Mouse (Mus musculus): Measurements from ENCODE around the gene 4930432M17Rik.

Gene 4930432M17Rik

GRCm38 (mm10) chr3:121672135-121672790 is 1.7 kb downstream of the 4930432M17Rik start:
- no peak for DNase-seq (ENCODE audit: low read depth in 2 of 2, low spot score in 2 of 2)

DNA sequence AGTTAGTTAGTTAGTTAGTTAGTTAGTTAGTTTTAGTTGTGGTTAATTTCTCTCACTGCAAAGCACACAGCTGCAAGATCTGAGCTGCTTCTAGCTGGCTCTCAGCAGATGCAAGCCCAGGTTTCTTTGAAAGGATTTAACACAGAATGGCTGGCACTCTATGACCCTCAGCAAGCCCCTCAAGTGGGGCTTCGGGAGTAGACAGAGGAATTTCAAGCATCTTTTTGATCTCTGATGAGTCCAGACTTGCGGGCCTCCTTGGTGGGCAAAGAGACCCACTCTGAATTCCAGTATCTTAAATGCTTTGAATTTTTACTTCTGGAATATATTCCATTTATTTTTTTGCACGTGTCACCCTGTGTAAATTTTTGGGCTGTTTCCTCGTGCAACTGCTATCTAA is 8.4 kb downstream of the 4930432M17Rik start:
- DNase-seq (ENCODE audit: low read depth in 2 of 2, low spot score in 2 of 2): no peak

DNA sequence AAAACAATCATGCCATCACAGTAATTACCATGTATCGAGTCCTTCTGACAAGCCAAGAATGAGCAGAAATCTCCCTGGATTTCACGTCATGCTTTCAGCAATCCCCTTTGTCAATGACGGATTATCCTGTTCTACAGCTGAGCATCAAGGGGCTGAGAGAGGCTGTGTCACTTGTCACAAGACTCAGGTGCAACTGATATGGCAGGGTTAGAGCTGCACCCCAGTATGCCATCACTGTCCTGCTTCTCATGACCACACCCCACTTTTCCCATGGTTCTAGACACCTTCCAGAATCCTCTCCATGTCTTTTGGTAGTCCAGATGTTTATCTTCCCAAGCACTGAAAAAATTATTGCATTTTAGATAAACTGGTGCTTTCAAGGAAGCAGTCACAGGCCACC is 8.9 kb downstream of the 4930432M17Rik start:
- no peak for DNase-seq (ENCODE audit: low read depth in 2 of 2, low spot score in 2 of 2)

DNA sequence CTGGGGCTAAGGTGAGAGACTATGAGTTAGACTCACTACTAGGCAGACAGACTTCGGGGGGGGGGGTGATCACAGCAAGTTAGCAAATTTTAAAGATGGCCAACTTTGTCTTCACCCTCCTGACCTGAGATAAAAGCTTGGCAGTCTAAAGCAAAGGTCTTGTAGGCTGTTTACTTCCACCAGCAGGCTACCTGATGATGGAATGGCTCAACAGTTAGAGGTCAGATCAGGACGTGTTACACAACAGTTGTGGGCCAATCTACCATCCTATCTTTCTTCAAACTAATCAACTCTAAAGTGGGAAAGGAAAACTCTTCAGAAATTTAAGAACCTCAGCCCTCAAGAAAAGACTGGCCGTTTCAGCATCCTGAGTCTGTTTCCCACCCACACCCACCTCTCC is 9.6 kb downstream of the 4930432M17Rik start:
- no peak for DNase-seq (ENCODE audit: low read depth in 2 of 2, low spot score in 2 of 2)

DNA sequence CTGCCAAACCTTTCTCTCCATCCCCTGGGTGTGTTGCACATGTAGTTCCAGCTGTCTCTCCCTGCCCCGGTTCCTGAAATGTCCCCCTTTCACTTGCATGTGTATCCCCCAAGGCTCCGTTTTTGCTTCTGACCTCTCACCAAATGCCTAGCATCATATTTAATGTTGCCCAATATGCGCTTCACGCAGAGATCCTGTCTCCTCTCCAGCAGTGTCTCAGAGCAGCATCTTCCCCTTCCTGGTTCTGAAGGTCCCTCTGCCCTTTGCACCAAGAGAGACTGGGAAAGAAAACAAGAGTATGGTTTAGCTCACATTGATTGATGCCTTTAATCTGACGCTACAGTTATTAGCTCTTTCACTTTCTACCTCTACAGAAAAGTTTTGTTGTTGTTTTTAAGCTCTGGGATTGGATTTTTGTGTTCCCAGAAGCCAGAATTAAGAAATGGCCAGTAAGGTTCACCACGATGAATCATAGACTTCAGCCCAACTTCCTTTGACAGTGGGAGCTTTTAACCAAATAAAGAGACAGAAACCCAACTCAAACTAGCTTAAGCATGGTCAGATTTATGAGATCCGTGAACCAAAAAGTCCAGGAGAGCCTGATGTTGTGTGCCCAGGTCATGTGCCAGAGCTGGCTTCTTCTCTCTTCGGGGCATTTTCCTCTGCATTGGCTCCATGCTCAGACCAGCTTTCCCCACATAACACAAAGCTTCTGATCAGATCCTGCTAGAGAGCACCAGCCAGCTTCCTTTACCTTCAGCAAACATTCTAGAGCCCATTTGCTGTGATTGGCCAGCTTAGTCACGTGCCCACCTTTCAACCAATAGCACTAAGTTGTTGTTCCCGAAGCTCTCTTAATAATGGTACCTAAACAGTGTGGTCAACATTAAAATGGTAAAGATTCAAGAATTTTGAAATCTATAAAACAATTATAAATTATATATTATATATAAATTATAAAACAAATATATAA is 12.2 kb downstream of the 4930432M17Rik start:
- no peak for DNase-seq (ENCODE audit: low read depth in 2 of 2, low spot score in 2 of 2)

GRCm38 (mm10) chr3:121684552-121684951 is 14.0 kb downstream of the 4930432M17Rik start:
- DNase-seq (ENCODE audit: low read depth in 2 of 2, low spot score in 2 of 2): no peak

GRCm38 (mm10) chr3:121684963-121685362 is 14.4 kb downstream of the 4930432M17Rik start:
- DNase-seq (ENCODE audit: low read depth in 2 of 2, low spot score in 2 of 2): no peak

DNA sequence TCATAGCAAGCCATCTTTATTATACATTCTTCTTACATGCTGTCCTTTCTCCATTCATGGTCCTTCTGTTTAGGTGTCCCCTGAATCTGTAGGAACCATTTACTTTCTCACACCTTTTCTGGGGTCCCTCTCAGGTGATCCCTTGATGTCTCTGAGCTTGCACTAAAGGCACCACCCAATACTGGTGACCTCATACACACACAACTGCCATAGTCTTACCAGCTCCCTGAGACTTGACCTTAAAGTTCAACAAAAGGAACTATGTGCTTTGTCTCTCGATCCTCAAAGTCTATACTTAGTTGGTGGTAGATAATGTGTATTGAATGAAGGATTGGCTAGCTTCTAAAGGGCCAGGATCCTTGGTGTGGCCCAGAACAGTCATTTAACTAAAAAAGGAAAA is 15.4 kb downstream of the 4930432M17Rik start:
- no peak for DNase-seq (ENCODE audit: low read depth in 2 of 2, low spot score in 2 of 2)

- no peak for DNase-seq (ENCODE audit: low read depth in 2 of 2, low spot score in 2 of 2)
Measured at GRCm38 (mm10) chr3:121686408-121686911, 15.9 kb downstream of the 4930432M17Rik start.

- no peak for DNase-seq (ENCODE audit: low read depth in 2 of 2, low spot score in 2 of 2)
Measured at GRCm38 (mm10) chr3:121687741-121688140, 17.2 kb downstream of the 4930432M17Rik start.

DNA sequence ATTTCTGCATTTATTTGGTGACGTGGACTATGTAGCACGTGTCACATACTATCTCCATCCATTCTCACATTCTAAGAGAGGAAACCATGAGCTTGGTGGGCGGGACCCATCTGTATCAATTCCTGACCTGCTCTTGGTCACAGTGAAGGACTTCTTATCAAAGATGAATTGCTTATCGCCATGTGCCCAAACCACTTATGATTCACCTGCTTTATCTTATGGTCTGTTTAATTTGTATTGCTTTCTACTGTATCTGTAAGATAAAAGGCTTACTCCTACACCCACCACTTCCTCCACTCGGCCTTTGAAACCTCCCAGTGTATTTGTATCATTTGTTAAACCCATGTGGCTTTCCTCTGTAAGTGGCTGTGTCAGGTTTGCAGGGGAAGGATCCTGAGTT is 18.5 kb downstream of the 4930432M17Rik start:
- peak in 1 of 2 experiments; percentile 3 for DNase-seq (ENCODE audit: low read depth in 2 of 2, low spot score in 2 of 2)

- DNase-seq (ENCODE audit: low read depth in 2 of 2, low spot score in 2 of 2): no peak
Measured at GRCm38 (mm10) chr3:121689697-121690096, 19.1 kb downstream of the 4930432M17Rik start.

DNA sequence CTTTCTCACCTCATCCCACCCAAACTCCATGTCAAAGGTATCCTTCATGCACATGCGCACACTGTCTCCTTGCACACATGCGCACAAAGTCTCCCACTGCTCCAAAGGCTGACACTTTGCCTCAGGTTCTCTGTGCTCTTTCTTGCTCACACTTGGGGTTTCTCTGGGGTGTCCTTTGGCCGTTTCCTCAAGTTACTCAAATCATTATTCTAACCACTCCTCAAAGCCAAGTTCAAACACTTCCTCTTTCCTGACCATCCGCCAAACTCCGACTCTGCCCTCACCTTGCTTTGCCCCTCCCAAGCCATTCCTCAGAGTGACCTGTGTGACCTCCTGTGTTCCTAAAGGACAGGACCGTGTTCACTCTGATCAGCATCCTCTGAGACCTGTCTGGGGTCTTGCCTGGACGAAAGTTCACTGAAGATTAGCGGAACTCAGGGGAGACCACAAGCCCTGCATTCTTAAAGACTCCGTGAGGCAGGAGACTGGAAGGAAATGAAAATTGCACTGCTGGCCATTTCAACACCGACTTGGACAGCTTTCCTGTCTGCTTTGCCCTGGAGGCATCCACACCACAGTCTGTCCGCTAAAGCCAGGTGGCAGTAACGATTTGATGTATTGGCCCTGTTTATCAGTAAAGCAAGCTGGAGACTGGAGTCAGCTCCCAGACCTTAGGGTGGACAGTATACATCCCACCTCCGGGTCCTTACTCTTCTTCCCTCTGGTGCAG is 22.6 kb downstream of the 4930432M17Rik start:
- DNase-seq (ENCODE audit: low read depth in 2 of 2, low spot score in 2 of 2): no peak

DNA sequence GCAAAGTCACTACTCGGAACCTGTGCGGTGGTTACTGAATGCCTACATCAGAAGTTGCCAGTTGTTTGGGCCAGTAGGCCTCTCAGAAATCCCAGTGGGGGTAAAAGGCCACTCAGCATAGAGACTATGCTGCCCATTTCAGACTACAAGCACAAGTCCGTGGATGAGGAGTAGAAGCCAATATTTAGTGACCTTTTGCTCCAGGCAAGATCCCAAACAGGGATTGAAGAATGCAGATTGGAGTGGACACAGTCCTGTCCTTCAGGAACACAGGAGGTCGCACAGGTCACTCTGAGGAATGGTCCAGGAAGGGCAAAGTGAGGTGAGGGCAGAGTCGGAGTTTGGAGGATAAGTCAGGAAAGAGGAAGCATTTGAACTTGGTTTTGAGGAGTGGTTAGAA is 23.2 kb downstream of the 4930432M17Rik start:
- no peak for DNase-seq (ENCODE audit: low read depth in 2 of 2, low spot score in 2 of 2)

- no peak for DNase-seq (ENCODE audit: low read depth in 2 of 2, low spot score in 2 of 2)
Measured at GRCm38 (mm10) chr3:121697169-121697568, 26.6 kb downstream of the 4930432M17Rik start.

DNA sequence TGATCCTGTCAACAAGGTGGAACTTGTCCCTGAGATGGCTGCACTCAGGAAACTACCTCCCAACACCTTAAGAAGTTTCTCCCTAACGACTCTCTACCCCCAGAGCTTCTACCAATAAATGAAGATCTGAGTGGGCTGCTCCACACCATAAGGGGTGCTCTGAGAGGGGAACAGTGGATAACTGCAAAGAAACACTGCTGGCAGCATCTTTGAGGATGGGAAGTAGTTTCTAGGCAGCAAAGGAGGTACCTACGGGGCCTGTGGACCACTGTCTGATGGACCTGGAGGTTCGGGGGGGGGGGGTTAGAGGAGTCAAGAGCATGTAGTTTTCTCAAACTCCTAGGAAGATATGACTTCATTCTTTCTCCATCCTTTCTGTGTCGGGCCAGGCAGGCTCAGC is 28.8 kb downstream of the 4930432M17Rik start:
- no peak for DNase-seq (ENCODE audit: low read depth in 2 of 2, low spot score in 2 of 2)

DNA sequence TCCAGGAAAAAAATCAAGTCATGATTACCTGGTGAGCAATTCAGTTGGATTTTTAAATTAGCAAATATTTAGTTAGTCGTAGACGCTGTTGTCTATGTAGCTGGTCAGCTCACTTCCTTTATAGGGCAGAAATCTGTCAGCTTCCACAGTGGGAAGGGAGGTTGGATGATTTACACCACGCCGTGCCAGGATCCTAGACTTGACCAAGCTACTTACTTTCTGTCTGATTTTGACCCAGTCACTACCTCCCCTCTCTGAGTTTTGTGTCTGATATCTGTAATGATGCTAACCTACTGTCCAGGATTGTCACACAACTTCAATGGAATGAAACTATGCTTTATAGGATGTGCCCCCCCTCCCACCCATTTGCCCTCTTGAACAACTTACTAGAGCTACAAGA is 29.3 kb downstream of the 4930432M17Rik start:
- DNase-seq (ENCODE audit: low read depth in 2 of 2, low spot score in 2 of 2): no peak

- DNase-seq (ENCODE audit: low read depth in 2 of 2, low spot score in 2 of 2): no peak
Measured at GRCm38 (mm10) chr3:121700364-121700952, 29.9 kb downstream of the 4930432M17Rik start.

DNA sequence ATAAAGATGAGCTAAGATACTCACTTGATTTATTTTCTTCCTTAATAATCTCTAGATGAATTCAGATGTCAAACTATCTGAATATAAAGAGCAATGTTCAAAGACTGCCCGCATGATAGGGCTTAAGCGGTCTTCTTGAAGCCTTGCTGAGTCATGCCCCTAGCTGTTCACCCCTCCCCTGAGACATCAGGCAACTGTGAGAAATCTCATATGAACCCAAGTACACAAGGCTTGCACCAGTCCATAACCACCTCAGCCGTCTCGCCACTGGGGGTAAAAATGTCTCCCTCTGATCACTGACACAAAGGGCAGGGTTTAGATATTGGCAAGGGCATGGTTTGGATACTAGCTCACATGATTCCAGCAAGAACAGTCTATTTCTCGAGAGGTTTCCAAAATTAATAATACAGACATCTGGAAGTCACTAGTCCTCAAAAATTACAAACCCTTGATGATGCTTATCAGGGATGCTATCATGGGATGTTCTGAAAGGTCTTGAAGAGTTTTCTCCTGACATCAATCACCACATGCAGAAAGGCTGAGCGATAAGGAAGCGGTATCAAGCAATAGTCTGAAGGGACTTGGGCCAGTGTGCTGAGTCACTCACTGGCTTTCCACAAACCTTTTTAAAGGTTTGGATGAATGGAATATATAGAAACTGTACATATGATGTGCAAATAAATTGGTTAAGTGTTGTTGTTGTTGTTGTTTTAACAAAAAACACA is 32.8 kb downstream of the 4930432M17Rik start:
- no peak for DNase-seq (ENCODE audit: low read depth in 2 of 2, low spot score in 2 of 2)

DNA sequence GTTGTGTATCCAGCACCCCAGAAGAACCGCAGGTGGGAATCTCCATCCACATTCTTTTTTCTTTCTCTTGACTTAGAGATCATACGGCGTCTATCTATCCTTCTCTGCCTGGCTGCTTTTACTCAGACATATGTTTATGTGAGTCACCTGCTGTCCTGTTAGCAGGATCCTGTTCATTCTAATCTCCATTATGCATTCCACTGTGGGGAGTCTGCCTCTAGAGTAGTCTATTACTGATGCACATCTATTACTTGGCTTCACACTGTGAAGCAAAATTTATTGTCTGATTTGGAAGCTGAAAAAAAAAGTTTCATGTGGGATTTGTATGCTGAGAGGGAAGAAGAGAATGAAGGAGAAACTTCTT is 33.3 kb downstream of the 4930432M17Rik start:
- DNase-seq (ENCODE audit: low read depth in 2 of 2, low spot score in 2 of 2): no peak
